ENCODE assay signal across 8 mouse cellular contexts in genomic region chr3:149219381-149220303, GRCm38 (mm10).
A peak's percentile ranks its signal among the peaks of the same experiment; 100 is the strongest.
DNase-seq lines count a peak whose midpoint lies in the region; ATAC-seq and TF ChIP-seq lines count a peak whose summit lies in the region.

No protein-coding gene starts in this region.

- no peaks in the 10 kb centered on the region for H3K27me3 ChIP-seq in ES-Bruce4 (ENCODE audit: control insufficient read depth, insufficient read depth, low read length, poor library complexity, severe bottlenecking)
- no peaks in the 10 kb centered on the region for H3K27me3 ChIP-seq in forebrain, postnatal 0 days (ENCODE audit: insufficient read depth, low read length)
- no peaks in the 10 kb centered on the region for H3K27me3 ChIP-seq in kidney, postnatal 0 days (ENCODE audit: insufficient read depth, low read length)
- H3K27me3 ChIP-seq in thymus, adult 2 months (ENCODE audit: control insufficient read depth, insufficient read depth, low read length) = no peaks in the 10 kb centered on the region

- no peaks in the 10 kb centered on the region for H3K36me3 ChIP-seq in ES-Bruce4 (ENCODE audit: control insufficient read depth, insufficient read depth, low read length, poor library complexity, severe bottlenecking)
- no peaks in the 10 kb centered on the region for H3K36me3 ChIP-seq in forebrain, postnatal 0 days (ENCODE audit: insufficient read depth)
- H3K36me3 ChIP-seq in kidney, postnatal 0 days (ENCODE audit: insufficient read depth, low read length) = no peaks in the 10 kb centered on the region
- no peaks in the 10 kb centered on the region for H3K36me3 ChIP-seq in thymus, adult 2 months (ENCODE audit: control insufficient read depth, insufficient read depth, low read length)

- TF ChIP-seq POLR2A in ES-Bruce4 (IDR thresholded peaks at IDR 0.05; ENCODE audit: insufficient read depth, low read length) = no peak
- TF ChIP-seq POLR2A in thymus, adult 2 months (IDR thresholded peaks at IDR 0.05; ENCODE audit: control insufficient read depth, extremely low read depth, insufficient read depth, low read length, poor library complexity) = no peak

- H3K9ac ChIP-seq in ES-Bruce4 (ENCODE audit: low read depth, poor library complexity, severe bottlenecking) = no peak overlapping the region
- no peak overlapping the region for H3K9ac ChIP-seq in forebrain, postnatal 0 days
- H3K9ac ChIP-seq in kidney, postnatal 0 days (ENCODE audit: low read depth, low read length) = no peak overlapping the region

- peak overlapping the region; percentile 26 for H3K4me2 ChIP-seq in forebrain, postnatal 0 days (ENCODE audit: low read depth)
- no peak overlapping the region for H3K4me2 ChIP-seq in kidney, postnatal 0 days (ENCODE audit: low read length)

- DNase-seq in gastrocnemius, adult 2 months = peak; percentile 22
- DNase-seq in gastrocnemius, adult 18-20 months (ENCODE audit: low spot score) = no peak
- DNase-seq in forebrain, postnatal 0 days = peak; percentile 53
- peak; percentile 36 for DNase-seq in kidney, postnatal 0 days (ENCODE audit: low spot score)
- no peak for DNase-seq in thymus, adult 2 months
- no peak for DNase-seq in spleen, postnatal 4 days (ENCODE audit: low spot score in 2 of 2)

- intact Hi-C loops in gastrocnemius, adult 2 months (cut with DNase I) = no loop called here

- H3K4me3 ChIP-seq in gastrocnemius, adult 2 months = peak overlapping the region; percentile 41
- no peak overlapping the region for H3K4me3 ChIP-seq in ES-Bruce4 (ENCODE audit: low read depth, low read length)
- H3K4me3 ChIP-seq in forebrain, postnatal 0 days (ENCODE audit: low read depth, low read length) = no peak overlapping the region
- H3K4me3 ChIP-seq in kidney, postnatal 0 days (replicated peaks; ENCODE audit: low read depth, low read length) = no peak overlapping the region
- H3K4me3 ChIP-seq in thymus, adult 2 months (ENCODE audit: control insufficient read depth, insufficient read depth, low read length) = no peak overlapping the region

- peak overlapping the region; percentile 69 for H3K27ac ChIP-seq in gastrocnemius, adult 2 months
- peak overlapping the region; percentile 98 for H3K27ac ChIP-seq in ES-Bruce4 (ENCODE audit: insufficient read depth, low read length)
- no peak overlapping the region for H3K27ac ChIP-seq in forebrain, postnatal 0 days (ENCODE audit: low read depth, low read length)
- peak overlapping the region; percentile 60 for H3K27ac ChIP-seq in kidney, postnatal 0 days
- no peak overlapping the region for H3K27ac ChIP-seq in thymus, adult 2 months (ENCODE audit: control insufficient read depth, insufficient read depth, low read length)

- H3K4me1 ChIP-seq in ES-Bruce4 (ENCODE audit: control insufficient read depth, insufficient read depth, low read length) = peaks cover 2% of the 10 kb centered on the region
- H3K4me1 ChIP-seq in forebrain, postnatal 0 days (ENCODE audit: insufficient read depth) = peaks cover 11% of the 10 kb centered on the region
- H3K4me1 ChIP-seq in kidney, postnatal 0 days (replicated peaks; ENCODE audit: insufficient read depth, low read length) = peaks cover 18% of the 10 kb centered on the region
- H3K4me1 ChIP-seq in thymus, adult 2 months (replicated peaks; ENCODE audit: control insufficient read depth, insufficient read depth, low read length) = no peaks in the 10 kb centered on the region

- TF ChIP-seq EP300 in ES-Bruce4 (IDR thresholded peaks at IDR 0.05; ENCODE audit: insufficient read depth, low read depth, low read length) = peak; percentile 61; the same call in 1 of the 2 replicates

- WGBS in forebrain, postnatal 0 days = 15% methylated on average over 14 of the region's 14 CpGs
- 58% methylated on average over 14 of the region's 14 CpGs for WGBS in kidney, postnatal 0 days
- WGBS in thymus, adult 2 months = 89% methylated on average over 14 of the region's 14 CpGs

- 0 out of 2 replicates have a peak, but pooled peaks cover 4% of the 10 kb centered on the region for H3K9me3 ChIP-seq in ES-Bruce4 (replicated peaks; ENCODE audit: control insufficient read depth, insufficient read depth, low read length, poor library complexity, severe bottlenecking)
- H3K9me3 ChIP-seq in forebrain, postnatal 0 days (ENCODE audit: low read length) = no peaks in the 10 kb centered on the region
- no peaks in the 10 kb centered on the region for H3K9me3 ChIP-seq in kidney, postnatal 0 days (replicated peaks; ENCODE audit: low read length)

- peak; percentile 54 for ATAC-seq in forebrain, postnatal 0 days
- no peak for ATAC-seq in kidney, postnatal 0 days (replicated peaks; ENCODE audit: low FRiP score, low read depth)
- no peak for ATAC-seq in cerebellum, adult (ENCODE audit: insufficient number of reproducible peaks, low FRiP score, low TSS enrichment)

- TF ChIP-seq CTCF in gastrocnemius, adult 2 months (IDR thresholded peaks at IDR 0.05) = no peak
- no peak for TF ChIP-seq CTCF in ES-Bruce4 (IDR thresholded peaks at IDR 0.05; ENCODE audit: low read depth, low read length)
- no peak for TF ChIP-seq CTCF in forebrain, postnatal 0 days (IDR thresholded peaks at IDR 0.05; ENCODE audit: low read depth)
- no peak for TF ChIP-seq CTCF in kidney, postnatal 0 days (IDR thresholded peaks at IDR 0.05; ENCODE audit: low read depth)
- no peak for TF ChIP-seq CTCF in thymus, adult 2 months (IDR thresholded peaks at IDR 0.05; ENCODE audit: borderline replicate concordance, control insufficient read depth, extremely low read depth, insufficient read depth, low read length, poor library complexity)

Comparison
In these comparisons a context has a peak if more than half of its experiments do, and no peak if none do; other contexts are left out.
1. DNase-seq: peak in gastrocnemius, adult 2 months (single experiment), forebrain, postnatal 0 days (single experiment) and kidney, postnatal 0 days (single experiment); none in gastrocnemius, adult 18-20 months (single experiment), thymus, adult 2 months (single experiment) and spleen, postnatal 4 days (0 of 2).
2. H3K27ac ChIP-seq: peak in gastrocnemius, adult 2 months (single experiment), ES-Bruce4 (single experiment) and kidney, postnatal 0 days (single experiment); none in forebrain, postnatal 0 days (single experiment) and thymus, adult 2 months (single experiment).